Mouse (Mus musculus): ENCODE measurements around the gene Cnbd2. TPM values are rescaled to one million over a fixed set of nuclear protein-coding genes. Genes with fewer than 3 reads are reported as not detected.
A peak's percentile ranks its signal among the peaks of the same experiment; 100 is the strongest.
"Not testable (repeated sequence)": the region's sequence is repeated elsewhere in the genome, so short reads cannot be mapped to it uniquely, and the experiment has no call there.

Gene Cnbd2
- total RNA-seq, 2 experiments from 2014 or later, result 7.1 to 9.3 TPM

- ATAC-seq (replicated peaks; ENCODE audit: low FRiP score, low TSS enrichment, poor library complexity, severe bottlenecking), result no peak
Observed at GRCm38 (mm10) chr2:156368465-156368864, 56.4 kb downstream of the Cnbd2 start.

GRCm38 (mm10) chr2:156370896-156371295 is 58.8 kb downstream of the Cnbd2 start:
- no peak for ATAC-seq (replicated peaks; ENCODE audit: low FRiP score, low TSS enrichment, poor library complexity, severe bottlenecking)

DNA sequence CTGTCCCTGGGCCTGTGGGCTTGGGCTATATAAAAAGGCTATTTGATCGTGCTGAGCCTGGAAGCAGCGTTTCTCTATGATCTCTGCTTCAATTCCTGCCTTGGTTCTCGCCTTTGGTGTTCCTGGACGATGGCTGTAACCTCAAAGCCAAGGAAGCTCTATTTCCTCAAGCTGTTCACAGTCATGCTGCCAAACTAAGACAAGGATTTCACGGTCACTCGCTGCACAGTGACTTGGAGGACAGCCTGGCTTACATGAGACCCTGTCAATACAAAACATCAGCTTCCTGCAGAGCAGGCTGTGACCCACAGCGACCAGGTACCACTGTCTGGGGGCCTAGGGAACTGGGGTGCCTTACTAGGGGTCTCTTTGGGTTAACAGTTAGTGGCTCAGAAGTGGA is 64.9 kb downstream of the Cnbd2 start:
- ATAC-seq (replicated peaks; ENCODE audit: low FRiP score, low TSS enrichment, poor library complexity, severe bottlenecking), result no peak

DNA sequence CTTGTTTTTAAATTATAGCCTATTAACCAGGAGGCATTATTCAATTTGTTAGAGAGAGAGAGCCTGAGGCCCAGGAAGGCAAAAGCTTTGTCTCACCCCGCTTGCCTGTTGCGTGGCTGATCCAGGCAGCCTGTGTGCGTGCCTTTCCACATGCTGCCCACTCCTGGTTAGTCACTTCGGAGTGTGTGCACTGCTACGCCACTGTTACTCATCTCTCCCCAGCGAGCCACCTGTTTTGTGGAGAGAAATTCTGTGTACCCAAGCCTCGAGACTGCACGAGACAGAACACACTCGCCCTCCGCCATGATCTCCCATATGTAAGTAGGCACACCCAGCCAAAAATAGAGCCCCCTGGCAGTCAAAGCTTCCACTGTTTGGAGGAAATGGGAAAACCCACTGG is 67.8 kb downstream of the Cnbd2 start:
- ATAC-seq (replicated peaks; ENCODE audit: low FRiP score, low TSS enrichment, poor library complexity, severe bottlenecking), result no peak

- ATAC-seq (replicated peaks; ENCODE audit: low FRiP score, low TSS enrichment, poor library complexity, severe bottlenecking), result no peak
Observed at GRCm38 (mm10) chr2:156381350-156381749, 69.3 kb downstream of the Cnbd2 start.

GRCm38 (mm10) chr2:156392461-156393154 is 80.5 kb downstream of the Cnbd2 start:
- ATAC-seq (replicated peaks; ENCODE audit: low FRiP score, low TSS enrichment, poor library complexity, severe bottlenecking), result peak; percentile 92

GRCm38 (mm10) chr2:156393155-156393828 is 81.2 kb downstream of the Cnbd2 start:
- ATAC-seq (replicated peaks; ENCODE audit: low FRiP score, low TSS enrichment, poor library complexity, severe bottlenecking), result no peak

GRCm38 (mm10) chr2:156394282-156394681 is 82.2 kb downstream of the Cnbd2 start:
- no peak for ATAC-seq (replicated peaks; ENCODE audit: low FRiP score, low TSS enrichment, poor library complexity, severe bottlenecking)

DNA sequence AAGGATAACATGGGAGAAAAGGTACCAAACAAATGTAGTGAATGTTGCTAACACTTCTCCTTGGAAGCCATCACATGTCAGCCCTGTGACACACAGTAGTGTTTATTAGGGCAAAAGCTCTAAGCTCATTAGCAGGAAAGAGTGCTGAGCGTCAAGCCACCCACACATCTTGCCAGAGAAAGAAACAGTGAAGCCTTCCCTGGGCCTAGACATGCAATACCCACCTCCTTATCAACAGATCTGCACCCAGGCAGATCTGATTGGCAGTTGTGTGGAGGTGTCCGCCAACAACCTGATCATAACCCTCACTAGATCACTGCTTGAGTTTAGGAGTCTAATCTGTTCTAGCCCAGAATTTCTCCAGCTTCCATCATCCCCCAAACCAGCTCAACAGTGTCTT is 84.0 kb downstream of the Cnbd2 start:
- ATAC-seq (replicated peaks; ENCODE audit: low FRiP score, low TSS enrichment, poor library complexity, severe bottlenecking), result no peak

DNA sequence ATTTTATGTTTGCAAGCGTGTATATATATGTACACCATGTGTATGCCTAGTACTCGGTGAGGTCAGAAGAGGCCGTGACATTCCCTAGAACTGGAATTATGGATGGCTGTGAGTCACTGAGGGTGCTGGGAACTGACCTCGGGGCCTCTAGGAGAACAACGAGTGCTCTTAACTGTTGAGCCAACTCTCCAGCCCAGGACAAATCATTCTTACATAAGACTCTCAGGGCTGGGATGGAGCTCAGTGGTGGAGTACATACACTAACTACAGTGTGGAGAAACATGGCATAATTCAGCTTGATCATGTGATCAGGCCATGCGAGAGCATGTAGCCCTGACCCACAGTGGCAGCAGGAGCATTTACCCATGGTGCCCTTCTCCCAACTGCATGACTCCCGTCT is 85.9 kb downstream of the Cnbd2 start:
- ATAC-seq (replicated peaks; ENCODE audit: low FRiP score, low TSS enrichment, poor library complexity, severe bottlenecking), result no peak

DNA sequence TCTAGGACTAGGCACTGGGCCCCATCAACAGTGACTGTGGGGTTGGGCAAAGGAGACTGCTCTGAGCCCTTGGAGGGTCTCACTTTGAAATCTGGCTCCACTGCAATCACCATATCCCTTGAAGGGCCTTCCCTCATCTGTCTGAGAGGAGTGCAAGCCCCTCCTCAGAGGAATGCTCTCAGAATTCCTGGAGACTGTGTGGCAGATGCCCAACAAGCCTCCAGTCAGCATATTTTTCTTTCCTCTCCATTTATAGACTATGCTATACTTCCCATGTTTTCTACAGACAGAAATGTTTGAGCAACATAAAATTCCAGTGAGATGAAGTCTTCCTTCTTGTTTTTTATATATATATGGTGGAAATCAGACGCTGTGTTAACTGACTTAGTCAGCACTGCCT is 87.4 kb downstream of the Cnbd2 start:
- no peak for ATAC-seq (replicated peaks; ENCODE audit: low FRiP score, low TSS enrichment, poor library complexity, severe bottlenecking)

DNA sequence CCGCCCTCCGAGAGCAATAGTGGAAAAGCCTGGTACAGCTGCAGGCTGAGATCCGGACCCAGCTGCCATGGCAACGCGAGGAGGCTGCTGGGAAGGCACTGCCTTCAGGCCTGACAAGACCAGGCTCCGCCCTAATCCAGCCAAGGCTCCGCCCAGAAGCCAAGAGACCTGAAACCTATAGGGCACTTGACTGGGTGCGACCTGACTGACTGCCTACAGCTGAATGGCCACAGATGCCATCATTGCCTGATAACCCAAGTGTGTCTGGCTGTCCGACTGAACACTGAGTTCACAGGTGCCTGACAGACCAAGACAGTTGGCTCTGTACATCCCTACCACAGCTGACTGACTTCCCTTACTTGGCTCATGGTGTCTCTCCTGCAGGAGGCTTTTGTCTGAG is 89.2 kb downstream of the Cnbd2 start:
- peak; percentile 92 for ATAC-seq (replicated peaks; ENCODE audit: low FRiP score, low TSS enrichment, poor library complexity, severe bottlenecking)

DNA sequence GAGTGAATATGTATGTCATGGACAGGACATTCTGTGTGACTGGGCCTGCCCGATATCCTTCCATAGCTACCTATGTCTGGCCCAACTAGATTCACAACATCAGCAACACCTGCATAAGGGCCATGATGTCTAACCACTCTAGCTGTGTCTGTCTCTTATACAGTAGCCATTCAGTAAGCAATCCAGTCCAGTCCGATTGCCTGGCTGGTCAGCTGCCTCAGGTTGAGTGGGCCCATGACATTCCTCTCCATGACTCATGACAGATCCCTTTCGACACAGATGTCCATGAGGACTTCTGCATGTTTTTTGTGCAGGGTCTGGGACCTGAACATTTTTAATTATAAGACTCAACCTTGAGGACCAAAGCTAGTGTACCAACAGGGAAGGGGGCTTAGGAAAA is 89.9 kb downstream of the Cnbd2 start:
- ATAC-seq (replicated peaks; ENCODE audit: low FRiP score, low TSS enrichment, poor library complexity, severe bottlenecking), result no peak

- ATAC-seq (replicated peaks; ENCODE audit: low FRiP score, low TSS enrichment, poor library complexity, severe bottlenecking), result no peak
Observed at GRCm38 (mm10) chr2:156406987-156407386, 94.9 kb downstream of the Cnbd2 start.

DNA sequence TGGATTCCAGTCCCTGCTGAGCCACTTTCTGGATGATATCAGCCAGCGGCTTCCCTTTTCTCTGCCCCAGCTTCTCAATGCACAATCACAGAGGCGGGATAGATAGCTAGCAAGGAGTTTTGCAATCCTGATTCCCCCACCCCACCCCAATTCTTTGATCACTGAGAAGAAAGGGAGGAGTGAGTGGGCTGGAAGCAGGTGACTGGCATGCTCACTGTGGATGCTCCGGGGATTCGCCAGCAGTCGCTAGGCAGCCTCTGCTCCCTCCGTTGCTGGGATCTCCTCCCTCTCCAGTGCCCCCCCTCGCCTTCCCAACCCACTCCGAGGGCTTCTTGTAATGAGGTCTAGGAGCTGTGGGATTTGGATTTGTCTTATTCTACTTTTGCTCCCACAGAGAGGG is 96.1 kb downstream of the Cnbd2 start:
- ATAC-seq (replicated peaks; ENCODE audit: low FRiP score, low TSS enrichment, poor library complexity, severe bottlenecking), result no peak

DNA sequence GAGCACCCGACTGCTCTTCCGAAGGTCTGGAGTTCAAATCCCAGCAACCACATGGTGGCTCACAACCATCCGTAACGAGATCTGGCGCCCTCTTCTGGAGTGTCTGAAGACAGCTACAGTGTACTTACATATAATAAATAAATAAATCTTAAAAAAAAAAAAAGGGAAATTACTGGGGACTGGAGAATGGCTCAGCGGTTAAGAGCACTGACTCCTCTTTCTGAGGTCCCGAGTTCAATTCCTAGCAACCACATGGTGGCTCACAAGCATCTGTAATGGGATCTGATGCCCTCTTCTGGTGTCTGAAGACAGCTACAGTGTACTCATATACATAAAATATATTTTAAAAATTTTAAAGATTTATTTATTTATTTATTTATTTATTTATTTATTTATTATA is 99.2 kb downstream of the Cnbd2 start:
- not testable (repeated sequence) for ATAC-seq (replicated peaks; ENCODE audit: low FRiP score, low TSS enrichment, poor library complexity, severe bottlenecking)

- no peak for ATAC-seq (replicated peaks; ENCODE audit: low FRiP score, low TSS enrichment, poor library complexity, severe bottlenecking)
Observed at GRCm38 (mm10) chr2:156414996-156415395, 102.9 kb downstream of the Cnbd2 start.

GRCm38 (mm10) chr2:156415674-156416073 is 103.6 kb downstream of the Cnbd2 start:
- ATAC-seq (replicated peaks; ENCODE audit: low FRiP score, low TSS enrichment, poor library complexity, severe bottlenecking), result no peak

- ATAC-seq (replicated peaks; ENCODE audit: low FRiP score, low TSS enrichment, poor library complexity, severe bottlenecking), result no peak
Observed at GRCm38 (mm10) chr2:156417194-156417593, 105.1 kb downstream of the Cnbd2 start.

- no peak for ATAC-seq (replicated peaks; ENCODE audit: low FRiP score, low TSS enrichment, poor library complexity, severe bottlenecking)
Observed at GRCm38 (mm10) chr2:156418467-156418866, 106.4 kb downstream of the Cnbd2 start.

- no peak for ATAC-seq (replicated peaks; ENCODE audit: low FRiP score, low TSS enrichment, poor library complexity, severe bottlenecking)
Observed at GRCm38 (mm10) chr2:156420327-156420693, 108.2 kb downstream of the Cnbd2 start.

Measured in megakaryocyte-erythroid progenitor cell, adult 5-6 weeks (primary cell).